Mouse (Mus musculus) lung, embryonic 16.5 days (tissue): ENCODE results near the gene Adamts14. TPM values are rescaled to one million over a fixed set of nuclear protein-coding genes. Genes with fewer than 3 reads are reported as not detected.

ENCODE experiments used
- ATAC-seq: fragments of 200-750 bp; cut with Nextera tagmentation; 2 replicates; pipeline ENCODE4 v1.8.0; 2017; ENCODE audit warnings: low read depth, mild to moderate bottlenecking, moderate library complexity
- H3K27ac ChIP-seq: fragments of 300-500 bp; sonication (generic); 2 replicates; pipeline ENCODE4 v1.5.1; 2014; ENCODE audit warnings: mild to moderate bottlenecking, control low read depth, low read length
- H3K27me3 ChIP-seq: fragments of 300-500 bp; sonication (generic); 2 replicates; pipeline ENCODE4 v1.6.1; 2014; ENCODE audit warnings: low read depth, low read length, mixed read lengths; ENCODE audit not compliant: control insufficient read depth, insufficient read depth
- H3K36me3 ChIP-seq: fragments of 300-500 bp; sonication (generic); 2 replicates; pipeline ENCODE4 v1.6.1; 2014; ENCODE audit warnings: low read length; ENCODE audit not compliant: control insufficient read depth, insufficient read depth
- H3K4me1 ChIP-seq: fragments of 300-500 bp; sonication (generic); replicated peaks from 2 replicates; pipeline ENCODE4 v1.6.1; 2014; ENCODE audit warnings: low read length, mixed read lengths; ENCODE audit not compliant: control insufficient read depth, insufficient read depth
- H3K4me2 ChIP-seq: fragments of 300-500 bp; sonication (generic); 2 replicates; pipeline ENCODE4 v1.6.1; 2014; ENCODE audit warnings: low read depth, low read length, control low read depth
- H3K4me3 ChIP-seq: fragments of 300-500 bp; sonication (generic); 2 replicates; pipeline ENCODE4 v1.5.1; 2014; ENCODE audit warnings: mild to moderate bottlenecking, low read length, control low read depth
- H3K9ac ChIP-seq: fragments of 300-500 bp; sonication (generic); 2 replicates; pipeline ENCODE4 v1.6.1; 2014; ENCODE audit warnings: low read length, control low read depth
- H3K9me3 ChIP-seq: fragments of 300-500 bp; sonication (generic); 2 replicates; pipeline ENCODE4 v1.6.1; 2016; ENCODE audit warnings: low read length; ENCODE audit not compliant: control insufficient read depth
- WGBS: fragments of 180-500 bp; shearing (Covaris S2); extraction: QIAGEN DNeasy Blood & Tissue Kit; methylation state at CpG from one replicate; pipeline ENCODE4 v1.1.7; 2014; 5-methylcytosine and 5-hydroxymethylcytosine counted together
- polyA plus RNA-seq: library from polyadenylated mRNA; unstranded; fragments of >200 nt; fragmentation: Nextera tagmentation; extraction: Ambion mirVana; gene quantifications from 2 replicates; pipeline ENCODE4 v1.2.1, GENCODE M21; 2015

The Adamts14 gene
- polyA plus RNA-seq, 1 experiment from 2014 or later, result 2.6 TPM

DNA sequence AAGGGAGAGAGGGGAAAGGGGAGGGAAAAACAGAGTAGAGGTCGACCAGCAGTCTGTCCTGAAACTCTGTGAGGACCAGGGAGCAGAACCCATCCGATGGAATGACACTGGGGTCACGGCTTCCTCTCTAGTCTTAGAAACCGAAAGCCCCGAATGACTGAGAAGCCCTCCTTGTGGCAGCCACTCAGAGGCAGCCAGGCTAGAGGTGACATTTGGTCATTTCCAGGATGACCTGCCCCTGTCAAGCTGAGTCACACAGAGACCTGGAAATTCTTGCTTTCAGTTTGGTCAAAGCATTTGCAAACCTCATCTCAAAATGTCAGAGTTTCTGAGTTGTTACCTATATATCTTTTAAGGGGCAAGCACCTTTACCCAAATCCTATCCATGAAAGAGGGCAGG is 7.9 kb upstream of the Adamts14 start:
- Histone ChIP-seq H3K4me2 (no peak overlapping the region), H3K27me3 (no peaks in the 10 kb centered on the region), H3K9ac (no peak overlapping the region), H3K4me3 (no peak overlapping the region), H3K36me3 (no peaks in the 10 kb centered on the region), H3K4me1 (peaks cover 7% of the 10 kb centered on the region), H3K9me3 (no peaks in the 10 kb centered on the region), H3K27ac (no peak overlapping the region)
- no peak for ATAC-seq
- 61% methylated on average over 5 of the region's 5 CpGs for WGBS

GRCm38 (mm10) chr10:61277918-61278674 is 4.9 kb upstream of the Adamts14 start:
- peak overlapping the region; percentile 42; the same call in 1 of the 2 replicates for H3K9ac ChIP-seq
- ATAC-seq, result peak; percentile 28; the same call in 1 of the 2 replicates
- H3K36me3 ChIP-seq, result no peaks in the 10 kb centered on the region
- H3K4me2 ChIP-seq, result no peak overlapping the region
- H3K9me3 ChIP-seq, result no peaks in the 10 kb centered on the region
- no peak overlapping the region for H3K27ac ChIP-seq
- H3K27me3 ChIP-seq, result no peaks in the 10 kb centered on the region
- no peak overlapping the region for H3K4me3 ChIP-seq
- WGBS, result 51% methylated on average over 14 of the region's 14 CpGs
- peaks cover 6% of the 10 kb centered on the region for H3K4me1 ChIP-seq

- Histone ChIP-seq H3K4me1 (peaks cover 15% of the 10 kb centered on the region), H3K9ac (no peak overlapping the region), H3K27me3 (peaks cover 4% of the 10 kb centered on the region; the same call in 1 of the 2 replicates), H3K27ac (no peak overlapping the region), H3K9me3 (no peaks in the 10 kb centered on the region), H3K4me3 (no peak overlapping the region), H3K36me3 (no peaks in the 10 kb centered on the region), H3K4me2 (no peak overlapping the region)
- WGBS, result 90% methylated on average over 6 of the region's 6 CpGs
- ATAC-seq, result no peak
Measured at GRCm38 (mm10) chr10:61277051-61277450, 3.8 kb upstream of the Adamts14 start.

- 4% methylated on average over 5 of the region's 5 CpGs for WGBS
- H3K36me3 ChIP-seq, result no peaks in the 10 kb centered on the region
- no peaks in the 10 kb centered on the region for H3K9me3 ChIP-seq
- H3K27me3 ChIP-seq, result peaks cover 4% of the 10 kb centered on the region; the same call in 1 of the 2 replicates
- peaks cover 19% of the 10 kb centered on the region for H3K4me1 ChIP-seq
- no peak overlapping the region for H3K4me3 ChIP-seq
- H3K4me2 ChIP-seq, result no peak overlapping the region; the same call in 1 of the 2 replicates
- H3K9ac ChIP-seq, result no peak overlapping the region
- no peak overlapping the region for H3K27ac ChIP-seq
- ATAC-seq, result 0 out of 2 replicates have a peak, but pooled peaks have one; percentile 29
Measured at GRCm38 (mm10) chr10:61275669-61276110, 2.5 kb upstream of the Adamts14 start.

DNA sequence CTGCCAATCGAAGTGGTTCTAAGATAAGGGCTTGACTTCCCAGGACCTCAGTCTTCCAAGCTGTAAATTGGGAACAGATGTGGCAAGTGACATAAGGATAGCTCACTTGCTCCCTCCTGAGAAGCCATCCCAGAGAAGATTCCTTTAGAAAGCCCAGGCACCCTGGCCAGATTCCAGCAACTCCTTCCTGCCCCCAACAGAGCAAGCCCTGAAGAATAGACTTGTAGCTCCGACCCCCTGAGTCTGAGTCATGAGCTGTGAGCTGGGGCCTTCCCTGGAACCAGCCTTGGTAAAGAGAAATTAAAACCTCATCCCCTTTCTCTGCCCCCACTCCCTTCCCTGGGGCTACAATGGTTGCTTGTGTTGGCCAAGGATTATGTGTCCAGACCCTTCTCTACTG is 1.3 kb upstream of the Adamts14 start:
- Histone ChIP-seq H3K27me3 (peaks cover 4% of the 10 kb centered on the region; the same call in 1 of the 2 replicates), H3K4me3 (no peak overlapping the region), H3K36me3 (no peaks in the 10 kb centered on the region), H3K9me3 (no peaks in the 10 kb centered on the region), H3K27ac (no peak overlapping the region), H3K4me1 (peaks cover 19% of the 10 kb centered on the region), H3K9ac (no peak overlapping the region), H3K4me2 (no peak overlapping the region)
- WGBS, result 28% methylated on average over 2 of the region's 2 CpGs
- no peak for ATAC-seq

GRCm38 (mm10) chr10:61273844-61274215 is 592 bp upstream of the Adamts14 start:
- H3K4me1 ChIP-seq, result peaks cover 19% of the 10 kb centered on the region
- peak overlapping the region; percentile 52 for H3K4me3 ChIP-seq
- 47% methylated on average over 7 of the region's 7 CpGs for WGBS
- peak overlapping the region; percentile 76 for H3K9ac ChIP-seq
- peak overlapping the region; percentile 96 for H3K4me2 ChIP-seq
- H3K27me3 ChIP-seq, result peaks cover 4% of the 10 kb centered on the region; the same call in 1 of the 2 replicates
- ATAC-seq, result 0 out of 2 replicates have a peak, but pooled peaks have one; percentile 27
- no peaks in the 10 kb centered on the region for H3K9me3 ChIP-seq
- H3K36me3 ChIP-seq, result no peaks in the 10 kb centered on the region
- H3K27ac ChIP-seq, result peak overlapping the region; percentile 50

DNA sequence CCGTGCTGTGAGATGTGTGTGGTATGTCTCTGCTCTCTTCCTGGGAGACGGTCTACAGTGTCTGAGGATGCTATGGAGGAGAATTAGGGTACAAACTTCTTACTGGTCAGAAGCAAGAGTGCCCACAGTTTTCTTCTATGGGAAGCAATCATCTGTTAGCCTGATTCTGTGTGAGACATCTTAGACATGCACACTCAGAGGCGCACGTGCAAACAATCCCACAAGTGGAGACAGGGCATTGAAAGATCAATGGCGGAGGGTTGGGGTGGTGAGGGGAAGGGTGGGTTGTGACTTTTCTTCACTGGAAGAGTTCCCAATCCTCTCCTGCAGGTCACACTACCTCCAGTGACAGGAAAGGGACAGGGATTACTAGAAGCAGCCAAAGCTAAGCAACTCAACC is 607 bp downstream of the Adamts14 start:
- H3K4me3 ChIP-seq, result peak overlapping the region; percentile 52
- peak overlapping the region; percentile 50 for H3K27ac ChIP-seq
- peaks cover 15% of the 10 kb centered on the region for H3K4me1 ChIP-seq
- H3K27me3 ChIP-seq, result peaks cover 4% of the 10 kb centered on the region; the same call in 1 of the 2 replicates
- peak overlapping the region; percentile 76 for H3K9ac ChIP-seq
- no peak for ATAC-seq
- H3K4me2 ChIP-seq, result peak overlapping the region; percentile 96
- WGBS, result 25% methylated on average over 5 of the region's 5 CpGs
- H3K36me3 ChIP-seq, result no peaks in the 10 kb centered on the region
- H3K9me3 ChIP-seq, result no peaks in the 10 kb centered on the region

DNA sequence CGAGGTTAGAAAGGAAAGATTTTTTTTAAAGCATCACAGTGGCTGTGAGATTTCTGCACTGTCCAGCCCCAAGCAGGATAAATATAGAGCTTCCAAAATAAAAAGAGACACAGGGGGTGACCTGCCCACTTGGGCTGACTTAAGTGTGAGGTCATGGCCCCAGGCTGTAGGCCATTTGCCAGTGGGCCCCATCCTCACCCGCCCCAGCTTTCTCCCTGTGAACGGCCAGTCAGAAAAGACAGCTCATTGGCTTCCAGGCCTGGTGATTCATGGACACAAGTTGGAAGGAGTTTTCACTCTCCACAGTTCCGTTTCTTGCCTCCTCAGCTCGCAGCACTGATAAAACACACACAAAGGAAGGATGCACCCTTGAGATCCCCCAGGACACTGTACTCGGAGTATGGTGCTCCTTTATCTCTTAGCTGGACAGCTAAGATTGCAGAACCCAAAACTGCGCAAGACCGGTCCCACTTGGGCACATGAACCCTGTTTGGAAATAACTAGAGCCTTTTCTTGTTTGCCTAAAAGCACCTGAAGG is 1.1 kb downstream of the Adamts14 start:
- peaks cover 4% of the 10 kb centered on the region; the same call in 1 of the 2 replicates for H3K27me3 ChIP-seq
- H3K9ac ChIP-seq, result no peak overlapping the region; the same call in 1 of the 2 replicates
- H3K4me3 ChIP-seq, result peak overlapping the region; percentile 52
- 28% methylated on average over 8 of the region's 8 CpGs for WGBS
- H3K9me3 ChIP-seq, result no peaks in the 10 kb centered on the region
- no peak for ATAC-seq
- no peak overlapping the region for H3K27ac ChIP-seq
- H3K4me2 ChIP-seq, result peak overlapping the region; percentile 96
- peaks cover 15% of the 10 kb centered on the region for H3K4me1 ChIP-seq
- no peaks in the 10 kb centered on the region for H3K36me3 ChIP-seq

GRCm38 (mm10) chr10:61267378-61267777 is 5.9 kb downstream of the Adamts14 start:
- Histone ChIP-seq H3K27me3 (peaks cover 2% of the 10 kb centered on the region; the same call in 1 of the 2 replicates), H3K4me3 (no peak overlapping the region), H3K4me2 (no peak overlapping the region), H3K36me3 (no peaks in the 10 kb centered on the region), H3K9me3 (no peaks in the 10 kb centered on the region), H3K4me1 (peaks cover 7% of the 10 kb centered on the region), H3K27ac (no peak overlapping the region), H3K9ac (no peak overlapping the region)
- no peak for ATAC-seq
- WGBS, result 90% methylated on average over 5 of the region's 5 CpGs
